ENCODE assay signal across 8 mouse cellular contexts in genomic region chr6:119848696-119849347, GRCm38 (mm10). TPM values are rescaled to one million over a fixed set of nuclear protein-coding genes. Genes with fewer than 3 reads are reported as not detected.
DNase-seq lines count a peak whose midpoint lies in the region; ATAC-seq and TF ChIP-seq lines count a peak whose summit lies in the region.

No protein-coding gene starts in this region.

- peak; percentile 6 for DNase-seq in kidney, postnatal 0 days (ENCODE audit: low spot score)
- DNase-seq in kidney, adult 8-10 months = no peak
- DNase-seq in brain, embryonic 14.5 days (ENCODE audit: low read depth) = peak; percentile 29
- DNase-seq in induced T-regulatory cell, adult 2 months (ENCODE audit: low read depth) = peak; percentile 30
- no peak for DNase-seq in layer of hippocampus, postnatal 10 days (ENCODE audit: low spot score in 2 of 2)
- DNase-seq in lung, postnatal 14 days = no peak
- DNase-seq in kidney, postnatal 14 days = no peak

- WGBS in kidney, postnatal 0 days = 13% methylated on average over 13 of the region's 13 CpGs

- no peaks in the 10 kb centered on the region; the same call in 1 of the 2 replicates for H3K4me1 ChIP-seq in kidney, postnatal 0 days (replicated peaks; ENCODE audit: insufficient read depth, low read length)

- peak overlapping the region; percentile 95 for H3K27ac ChIP-seq in kidney, postnatal 0 days

- no peaks in the 10 kb centered on the region for H3K9me3 ChIP-seq in kidney, postnatal 0 days (replicated peaks; ENCODE audit: low read length)

- no peak for TF ChIP-seq POLR2A in brain, embryonic 14.5 days (IDR thresholded peaks at IDR 0.05; ENCODE audit: borderline replicate concordance, extremely low read depth, insufficient read depth, insufficient read length, poor library complexity, severe bottlenecking)
- no peak for TF ChIP-seq POLR2A in myocyte (IDR thresholded peaks at IDR 0.05; ENCODE audit: insufficient read length, low read depth)

- H3ac ChIP-seq in myocyte (ENCODE audit: control insufficient read depth, insufficient read length) = peak overlapping the region; percentile 98

- peaks cover 35% of the 10 kb centered on the region for H3K79me2 ChIP-seq in myocyte (ENCODE audit: control insufficient read depth, insufficient read depth)

- H3K27me3 ChIP-seq in kidney, postnatal 0 days (ENCODE audit: insufficient read depth, low read length) = no peaks in the 10 kb centered on the region
- no peaks in the 10 kb centered on the region for H3K27me3 ChIP-seq in myocyte (ENCODE audit: control insufficient read depth, insufficient read depth, insufficient read length)

- H3K4me3 ChIP-seq in kidney, postnatal 0 days (replicated peaks; ENCODE audit: low read depth, low read length) = peak overlapping the region; percentile 99
- peak overlapping the region; percentile 60 for H3K4me3 ChIP-seq in myocyte

- ATAC-seq in kidney, postnatal 0 days (replicated peaks; ENCODE audit: low FRiP score, low read depth) = no peak; the same call in 1 of the 2 replicates

- peak overlapping the region; percentile 82 for H3K9ac ChIP-seq in kidney, postnatal 0 days (ENCODE audit: low read depth, low read length)

- no peaks in the 10 kb centered on the region for H3K36me3 ChIP-seq in kidney, postnatal 0 days (ENCODE audit: insufficient read depth, low read length)
- H3K36me3 ChIP-seq in myocyte (ENCODE audit: control insufficient read depth, insufficient read depth) = no peaks in the 10 kb centered on the region

- no peak for TF ChIP-seq CTCF in kidney, postnatal 0 days (IDR thresholded peaks at IDR 0.05; ENCODE audit: low read depth)
- TF ChIP-seq CTCF in brain, embryonic 14.5 days (IDR thresholded peaks at IDR 0.05; ENCODE audit: borderline replicate concordance, extremely low read depth, insufficient read depth, insufficient read length) = no peak

- H3K4me2 ChIP-seq in kidney, postnatal 0 days (ENCODE audit: low read length) = peak overlapping the region; percentile 84
- peak overlapping the region; percentile 74 for H3K4me2 ChIP-seq in myocyte (ENCODE audit: low read depth)

TF ChIP-seq in myocyte, 11 proteins besides CTCF, POLR2A, EP300 and RAD21:
- TF ChIP-seq MYOG (IDR thresholded peaks at IDR 0.05; ENCODE audit: control insufficient read depth in 1 of 3, insufficient read depth in 1 of 3, insufficient read length in 2 of 3, low read depth in 2 of 3) (no peak), SRF (IDR thresholded peaks at IDR 0.05; ENCODE audit: control insufficient read depth, insufficient read length, low read depth) (no peak), MAX (IDR thresholded peaks at IDR 0.05; ENCODE audit: low read depth) (no peak), TCF3 (IDR thresholded peaks at IDR 0.05; ENCODE audit: insufficient read length, low read depth) (no peak)
TF ChIP-seq in myocyte: peak in this region for 0.

RNA-seq across cellular contexts. Expression of gene Erc1, which starts 0.9 kb away (rescaled TPM):
- polyA plus RNA-seq in kidney, postnatal 0 days (2015; fragmentation: Nextera tagmentation; extraction: Ambion mirVana) = 10.6 and 12.6 TPM in 2 replicates
- polyA plus RNA-seq in brain, embryonic 14.5 days (2012; rRNA removed) = 35.8 and 59.9 TPM in 2 replicates
- polyA plus RNA-seq in myocyte (2012; fragmentation: generic; extraction: Trizol) = 8.4 TPM
- total RNA-seq in layer of hippocampus, postnatal 10 days (2021) = 100 to 1,000 TPM; 114 to 124 TPM

RNA-seq across cellular contexts. Expression of gene Rad52, which starts 53.7 kb away (rescaled TPM):
- 14.4 and 16.0 TPM in 2 replicates for polyA plus RNA-seq in kidney, postnatal 0 days (2015; fragmentation: Nextera tagmentation; extraction: Ambion mirVana)
- 47.4 and 65.0 TPM in 2 replicates for polyA plus RNA-seq in brain, embryonic 14.5 days (2012; rRNA removed)
- polyA plus RNA-seq in myocyte (2012; fragmentation: generic; extraction: Trizol) = 12.0 TPM
- 10 to 100 TPM; 26.0 to 29.8 TPM for total RNA-seq in layer of hippocampus, postnatal 10 days (2021)

Comparison
In these comparisons a context has a peak if more than half of its experiments do, and no peak if none do; other contexts are left out.
1. DNase-seq: peak in kidney, postnatal 0 days (single experiment), brain, embryonic 14.5 days (single experiment) and induced T-regulatory cell, adult 2 months (single experiment); none in kidney, adult 8-10 months (0 of 2), layer of hippocampus, postnatal 10 days (0 of 2), lung, postnatal 14 days (single experiment) and kidney, postnatal 14 days (single experiment).